Mouse (Mus musculus): Measurements from ENCODE around the gene Ube3b. TPM values are rescaled to one million over a fixed set of nuclear protein-coding genes. Genes with fewer than 3 reads are reported as not detected.

Gene Ube3b
- polyA plus RNA-seq, 1 experiment from 2014 or later: 36.4 TPM

DNA sequence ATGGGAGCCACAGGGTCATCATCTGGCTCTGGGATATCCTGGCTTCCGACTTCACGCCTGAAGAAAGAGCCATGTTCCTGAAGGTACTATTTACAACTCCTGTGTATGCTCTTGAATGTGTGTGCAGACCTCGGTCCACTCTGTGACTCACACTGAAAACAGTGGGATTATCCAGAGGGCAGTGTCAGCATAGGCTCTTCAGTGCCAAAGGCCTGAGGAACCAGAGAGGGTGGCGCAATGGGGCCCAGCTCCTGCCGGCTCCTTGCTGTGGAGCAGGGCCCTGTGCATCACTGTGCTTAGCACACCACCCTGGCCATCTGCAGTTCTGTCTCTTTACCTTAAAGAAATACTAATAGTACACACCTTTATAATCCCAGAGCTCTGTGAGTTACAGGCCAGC is 35.2 kb downstream of the Ube3b start:
- H3K27ac ChIP-seq (ENCODE audit: low read length): no peak overlapping the region
- H3K27me3 ChIP-seq (replicated peaks; ENCODE audit: control insufficient read depth, insufficient read depth, low read length): no peaks in the 10 kb centered on the region
- peaks cover 36% of the 10 kb centered on the region for H3K36me3 ChIP-seq (ENCODE audit: control insufficient read depth, insufficient read depth, low read length)
- H3K9ac ChIP-seq (ENCODE audit: low read depth, low read length): no peak overlapping the region
- ATAC-seq: no peak
- no peak overlapping the region for H3K4me2 ChIP-seq (ENCODE audit: low read depth, low read length)
- no peak overlapping the region for H3K4me3 ChIP-seq (ENCODE audit: low read length)
- H3K9me3 ChIP-seq (ENCODE audit: control insufficient read depth, low read length): no peaks in the 10 kb centered on the region
- peaks cover 6% of the 10 kb centered on the region; the same call in 1 of the 2 replicates for H3K4me1 ChIP-seq (ENCODE audit: control insufficient read depth, insufficient read depth, low read length)
- WGBS: 95% methylated on average over 5 of the region's 5 CpGs

DNA sequence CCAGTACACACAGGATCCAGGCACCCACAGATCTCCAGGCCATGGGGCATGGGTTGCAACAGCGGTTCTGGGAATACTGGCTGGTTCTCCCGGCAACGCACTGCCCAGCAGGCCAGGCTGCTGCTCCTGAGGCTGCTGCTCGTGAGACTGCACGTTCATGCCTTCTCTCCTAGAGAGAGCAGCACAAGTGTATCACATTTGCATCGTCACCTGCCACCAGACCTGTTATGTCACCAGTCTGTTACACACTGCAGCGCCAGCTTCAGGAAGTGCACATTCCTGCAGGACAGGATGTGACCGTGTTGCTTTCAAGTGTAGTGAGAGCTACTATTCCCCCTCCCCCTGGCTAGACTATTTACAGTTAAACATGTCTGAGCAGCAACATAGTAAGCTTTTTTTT is 36.4 kb downstream of the Ube3b start:
- ATAC-seq: no peak
- no peak overlapping the region for H3K27ac ChIP-seq (ENCODE audit: low read length)
- no peak overlapping the region for H3K4me3 ChIP-seq (ENCODE audit: low read length)
- H3K4me2 ChIP-seq (ENCODE audit: low read depth, low read length): no peak overlapping the region
- peaks cover 6% of the 10 kb centered on the region; the same call in 1 of the 2 replicates for H3K4me1 ChIP-seq (ENCODE audit: control insufficient read depth, insufficient read depth, low read length)
- no peak overlapping the region for H3K9ac ChIP-seq (ENCODE audit: low read depth, low read length)
- H3K27me3 ChIP-seq (replicated peaks; ENCODE audit: control insufficient read depth, insufficient read depth, low read length): no peaks in the 10 kb centered on the region
- WGBS: 83% methylated on average over 8 of the region's 8 CpGs
- no peaks in the 10 kb centered on the region for H3K9me3 ChIP-seq (ENCODE audit: control insufficient read depth, low read length)
- peaks cover 30% of the 10 kb centered on the region for H3K36me3 ChIP-seq (ENCODE audit: control insufficient read depth, insufficient read depth, low read length)

DNA sequence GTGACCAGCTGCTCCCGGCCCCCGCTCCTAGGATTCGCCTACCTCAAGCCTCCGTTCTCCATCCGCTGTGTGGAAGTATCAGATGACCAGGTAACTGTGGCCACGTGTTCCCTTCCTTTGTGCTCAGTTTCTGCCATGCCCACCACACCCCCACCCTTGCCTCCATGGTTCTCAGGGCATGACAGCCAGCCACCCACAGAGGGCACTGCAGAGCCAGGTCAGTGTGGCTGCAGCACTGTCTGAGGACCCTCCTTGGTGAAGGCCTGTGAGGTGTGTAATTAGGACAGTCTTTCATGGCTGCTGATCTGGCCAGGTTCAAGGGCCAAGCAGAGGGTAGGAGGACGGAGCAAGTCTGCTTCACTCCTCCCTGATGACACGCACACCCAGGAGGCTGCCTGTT is 38.1 kb downstream of the Ube3b start:
- Histone ChIP-seq H3K27ac (ENCODE audit: low read length) (no peak overlapping the region), H3K36me3 (ENCODE audit: control insufficient read depth, insufficient read depth, low read length) (peaks cover 21% of the 10 kb centered on the region), H3K4me2 (ENCODE audit: low read depth, low read length) (no peak overlapping the region), H3K9ac (ENCODE audit: low read depth, low read length) (no peak overlapping the region), H3K9me3 (ENCODE audit: control insufficient read depth, low read length) (no peaks in the 10 kb centered on the region), H3K4me1 (ENCODE audit: control insufficient read depth, insufficient read depth, low read length) (peaks cover 6% of the 10 kb centered on the region), H3K4me3 (ENCODE audit: low read length) (no peak overlapping the region), H3K27me3 (replicated peaks; ENCODE audit: control insufficient read depth, insufficient read depth, low read length) (no peaks in the 10 kb centered on the region)
- WGBS: 87% methylated on average over 8 of the region's 8 CpGs
- ATAC-seq: no peak

DNA sequence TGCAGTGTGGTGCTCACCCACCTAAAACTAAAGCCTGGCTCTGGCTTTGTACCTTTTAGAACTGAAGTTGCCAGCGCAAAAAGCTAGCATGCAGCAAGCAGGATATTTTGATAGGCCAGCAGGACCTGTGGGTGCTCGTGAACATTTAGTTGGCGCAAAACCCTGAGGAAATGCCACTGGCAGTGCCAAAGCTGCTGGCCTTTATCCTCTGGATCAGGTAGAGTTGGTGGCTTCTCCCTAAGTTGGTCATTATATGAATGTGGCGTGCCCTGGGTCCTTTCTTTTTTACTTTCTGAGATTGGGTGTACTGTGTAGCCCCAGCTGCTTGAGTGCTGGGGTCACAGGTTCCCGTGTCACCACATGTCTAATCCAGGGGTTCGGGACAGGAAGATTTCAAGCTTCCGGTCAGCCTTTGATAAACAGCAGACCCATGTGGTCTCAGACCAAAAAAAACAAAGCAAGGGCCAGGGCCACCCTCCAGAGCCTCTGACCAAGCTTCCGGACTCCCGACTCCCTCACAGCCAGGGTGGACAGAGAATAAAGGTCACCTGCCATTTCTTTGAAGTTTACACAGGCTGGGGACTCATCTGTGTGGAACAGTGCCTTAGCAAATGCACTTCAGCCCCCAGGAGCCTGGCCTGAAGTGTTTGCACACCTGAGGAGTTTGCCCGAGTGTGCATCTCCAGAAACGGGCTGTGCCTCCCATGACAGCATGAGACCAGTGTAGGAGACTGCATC is 41.3 kb downstream of the Ube3b start:
- H3K4me1 ChIP-seq (ENCODE audit: control insufficient read depth, insufficient read depth, low read length): peaks cover 6% of the 10 kb centered on the region
- WGBS: 56% methylated on average over 11 of the region's 11 CpGs
- H3K9me3 ChIP-seq (ENCODE audit: control insufficient read depth, low read length): no peaks in the 10 kb centered on the region
- peak; percentile 44 for ATAC-seq
- no peak overlapping the region for H3K27ac ChIP-seq (ENCODE audit: low read length)
- peaks cover 13% of the 10 kb centered on the region for H3K36me3 ChIP-seq (ENCODE audit: control insufficient read depth, insufficient read depth, low read length)
- H3K9ac ChIP-seq (ENCODE audit: low read depth, low read length): 0 out of 2 replicates have a peak overlapping the region, but pooled peaks have one; percentile 38
- H3K4me2 ChIP-seq (ENCODE audit: low read depth, low read length): no peak overlapping the region
- no peak overlapping the region for H3K4me3 ChIP-seq (ENCODE audit: low read length)
- no peaks in the 10 kb centered on the region for H3K27me3 ChIP-seq (replicated peaks; ENCODE audit: control insufficient read depth, insufficient read depth, low read length)

DNA sequence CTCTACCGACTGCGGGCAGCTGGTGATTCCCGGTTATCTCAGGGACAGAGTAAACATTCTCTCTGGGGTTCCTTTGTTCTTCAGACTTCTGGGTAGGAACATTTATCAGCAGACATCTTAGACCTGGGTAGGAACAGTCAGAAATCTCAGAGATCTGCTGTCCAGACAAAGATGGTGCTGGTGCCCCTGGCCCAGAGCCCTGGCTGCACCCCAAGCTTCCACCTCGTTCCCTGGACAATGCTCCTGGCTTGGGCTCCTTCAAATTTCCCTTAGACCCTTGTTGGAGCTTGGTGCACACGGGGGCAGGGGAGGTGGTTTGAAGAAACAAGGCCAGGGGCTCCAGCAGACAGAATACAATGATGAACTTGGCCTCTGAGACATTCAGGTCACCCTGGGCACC is 42.2 kb downstream of the Ube3b start:
- 17% methylated on average over 5 of the region's 5 CpGs for WGBS

DNA sequence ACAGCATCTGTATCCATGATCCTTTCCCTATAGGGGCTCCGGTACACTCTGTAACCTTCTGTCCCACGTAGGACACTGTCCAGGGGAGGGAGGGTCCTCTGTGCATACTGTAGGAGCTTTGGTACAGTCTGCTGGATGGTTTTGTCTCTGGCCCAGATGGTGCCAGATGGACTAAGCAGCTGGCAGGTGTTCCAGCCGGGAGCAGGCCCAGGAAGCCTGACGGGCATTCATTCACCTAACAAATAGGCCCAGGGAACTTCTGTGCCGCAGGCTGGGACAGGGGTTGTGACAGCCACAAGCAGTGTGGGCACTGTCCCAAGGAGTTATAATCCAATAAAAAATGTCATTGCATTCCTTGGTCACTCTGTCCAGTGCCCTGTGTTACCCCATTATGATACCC is 43.6 kb downstream of the Ube3b start:
- no peaks in the 10 kb centered on the region for H3K27me3 ChIP-seq (replicated peaks; ENCODE audit: control insufficient read depth, insufficient read depth, low read length)
- 68% methylated on average over 5 of the region's 5 CpGs for WGBS

More for the DNA sequence above, 42.2 kb downstream of the Ube3b start:
- Histone ChIP-seq H3K4me1 (ENCODE audit: control insufficient read depth, insufficient read depth, low read length) (peaks cover 6% of the 10 kb centered on the region), H3K27me3 (replicated peaks; ENCODE audit: control insufficient read depth, insufficient read depth, low read length) (no peaks in the 10 kb centered on the region), H3K4me2 (ENCODE audit: low read depth, low read length) (no peak overlapping the region), H3K9ac (ENCODE audit: low read depth, low read length) (0 out of 2 replicates have a peak overlapping the region, but pooled peaks have one; percentile 38), H3K9me3 (ENCODE audit: control insufficient read depth, low read length) (no peaks in the 10 kb centered on the region), H3K27ac (ENCODE audit: low read length) (no peak overlapping the region), H3K36me3 (ENCODE audit: control insufficient read depth, insufficient read depth, low read length) (peaks cover 12% of the 10 kb centered on the region), H3K4me3 (ENCODE audit: low read length) (no peak overlapping the region)
- ATAC-seq: no peak

DNA sequence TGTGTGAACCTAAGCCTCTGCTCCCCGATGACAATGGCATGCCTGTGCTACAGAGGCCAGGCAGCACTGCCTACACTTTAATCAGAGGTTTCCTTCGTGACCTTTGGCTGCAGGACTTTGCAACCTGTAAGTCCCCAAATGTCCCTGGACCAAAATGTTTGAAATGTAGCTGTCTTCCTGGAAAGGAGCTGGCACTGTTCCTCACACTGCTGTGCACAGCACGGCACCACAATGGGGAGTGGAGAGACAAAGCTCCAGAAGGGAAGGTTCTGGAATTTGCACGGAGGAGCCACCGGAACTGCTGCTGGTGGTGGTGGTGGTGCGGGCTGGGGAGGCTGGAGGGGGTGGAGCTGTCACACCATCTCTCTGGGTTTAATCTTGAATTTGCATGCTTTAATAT is 46.3 kb downstream of the Ube3b start:
- Histone ChIP-seq H3K4me2 (ENCODE audit: low read depth, low read length) (no peak overlapping the region), H3K9me3 (ENCODE audit: control insufficient read depth, low read length) (no peaks in the 10 kb centered on the region), H3K4me1 (ENCODE audit: control insufficient read depth, insufficient read depth, low read length) (peaks cover 6% of the 10 kb centered on the region), H3K36me3 (ENCODE audit: control insufficient read depth, insufficient read depth, low read length) (no peaks in the 10 kb centered on the region), H3K27ac (ENCODE audit: low read length) (no peak overlapping the region), H3K9ac (ENCODE audit: low read depth, low read length) (no peak overlapping the region), H3K4me3 (ENCODE audit: low read length) (no peak overlapping the region), H3K27me3 (replicated peaks; ENCODE audit: control insufficient read depth, insufficient read depth, low read length) (no peaks in the 10 kb centered on the region)
- WGBS: 80% methylated on average over 6 of the region's 6 CpGs
- no peak for ATAC-seq

More for the DNA sequence above, 43.6 kb downstream of the Ube3b start:
- H3K4me2 ChIP-seq (ENCODE audit: low read depth, low read length): no peak overlapping the region
- no peak overlapping the region for H3K9ac ChIP-seq (ENCODE audit: low read depth, low read length)
- no peak for ATAC-seq
- H3K4me1 ChIP-seq (ENCODE audit: control insufficient read depth, insufficient read depth, low read length): peaks cover 6% of the 10 kb centered on the region
- no peaks in the 10 kb centered on the region for H3K9me3 ChIP-seq (ENCODE audit: control insufficient read depth, low read length)
- H3K27ac ChIP-seq (ENCODE audit: low read length): no peak overlapping the region
- no peak overlapping the region for H3K4me3 ChIP-seq (ENCODE audit: low read length)
- H3K36me3 ChIP-seq (ENCODE audit: control insufficient read depth, insufficient read depth, low read length): peaks cover 9% of the 10 kb centered on the region

DNA sequence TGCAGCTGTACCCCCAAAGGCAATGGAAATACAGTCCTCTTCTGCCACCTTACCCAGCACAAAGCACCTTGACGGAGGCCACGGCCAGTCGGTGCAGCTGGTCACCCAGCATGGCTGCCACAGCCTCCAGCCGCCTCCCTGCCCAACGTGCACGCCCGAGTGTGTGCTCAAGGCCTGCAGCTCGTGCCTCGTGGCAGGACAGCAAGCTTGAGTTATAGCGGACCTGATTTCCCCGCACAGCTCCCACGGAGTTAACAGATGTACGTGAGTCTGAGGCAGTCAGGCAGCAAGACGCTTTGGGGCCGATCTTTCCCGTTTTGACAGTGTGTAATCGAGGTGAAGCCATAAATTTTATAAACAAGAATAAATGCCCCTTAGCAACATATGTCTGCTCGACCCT is 48.2 kb downstream of the Ube3b start:
- H3K4me3 ChIP-seq (ENCODE audit: low read length): no peak overlapping the region
- no peaks in the 10 kb centered on the region for H3K36me3 ChIP-seq (ENCODE audit: control insufficient read depth, insufficient read depth, low read length)
- no peaks in the 10 kb centered on the region for H3K4me1 ChIP-seq (ENCODE audit: control insufficient read depth, insufficient read depth, low read length)
- no peak for ATAC-seq
- no peaks in the 10 kb centered on the region for H3K27me3 ChIP-seq (replicated peaks; ENCODE audit: control insufficient read depth, insufficient read depth, low read length)
- 43% methylated on average over 18 of the region's 18 CpGs for WGBS
- H3K9ac ChIP-seq (ENCODE audit: low read depth, low read length): no peak overlapping the region
- no peaks in the 10 kb centered on the region for H3K9me3 ChIP-seq (ENCODE audit: control insufficient read depth, low read length)
- no peak overlapping the region for H3K4me2 ChIP-seq (ENCODE audit: low read depth, low read length)
- no peak overlapping the region for H3K27ac ChIP-seq (ENCODE audit: low read length)

DNA sequence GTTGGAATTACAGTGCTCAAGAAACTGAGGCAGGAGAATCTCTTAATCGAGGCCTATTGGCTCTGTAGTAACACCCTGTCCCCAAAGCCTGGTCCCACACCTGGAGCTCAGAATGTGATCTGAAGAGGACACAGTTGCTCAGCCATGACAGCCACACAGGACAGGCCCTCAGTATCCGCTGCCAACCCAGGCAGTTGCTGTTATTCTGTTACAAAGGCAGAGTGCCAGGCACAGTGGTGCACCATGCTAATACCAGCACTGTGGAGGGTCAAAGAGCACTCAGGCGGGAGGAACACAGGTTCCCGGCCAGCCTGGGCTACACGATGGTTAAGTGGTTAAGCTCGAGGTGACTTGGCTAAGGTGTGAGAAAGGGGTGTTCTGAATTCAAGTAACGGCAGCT is 49.4 kb downstream of the Ube3b start:
- H3K4me2 ChIP-seq (ENCODE audit: low read depth, low read length): no peak overlapping the region
- whole genome bisulfite sequencing: 85% methylated on average over 7 of the region's 7 CpGs
- ATAC-seq: no peak
- H3K36me3 ChIP-seq (ENCODE audit: control insufficient read depth, insufficient read depth, low read length): no peaks in the 10 kb centered on the region
- no peak overlapping the region for H3K4me3 ChIP-seq (ENCODE audit: low read length)
- H3K9ac ChIP-seq (ENCODE audit: low read depth, low read length): no peak overlapping the region
- no peaks in the 10 kb centered on the region for H3K27me3 ChIP-seq (replicated peaks; ENCODE audit: control insufficient read depth, insufficient read depth, low read length)
- no peak overlapping the region for H3K27ac ChIP-seq (ENCODE audit: low read length)
- H3K4me1 ChIP-seq (ENCODE audit: control insufficient read depth, insufficient read depth, low read length): no peaks in the 10 kb centered on the region
- no peaks in the 10 kb centered on the region for H3K9me3 ChIP-seq (ENCODE audit: control insufficient read depth, low read length)

DNA sequence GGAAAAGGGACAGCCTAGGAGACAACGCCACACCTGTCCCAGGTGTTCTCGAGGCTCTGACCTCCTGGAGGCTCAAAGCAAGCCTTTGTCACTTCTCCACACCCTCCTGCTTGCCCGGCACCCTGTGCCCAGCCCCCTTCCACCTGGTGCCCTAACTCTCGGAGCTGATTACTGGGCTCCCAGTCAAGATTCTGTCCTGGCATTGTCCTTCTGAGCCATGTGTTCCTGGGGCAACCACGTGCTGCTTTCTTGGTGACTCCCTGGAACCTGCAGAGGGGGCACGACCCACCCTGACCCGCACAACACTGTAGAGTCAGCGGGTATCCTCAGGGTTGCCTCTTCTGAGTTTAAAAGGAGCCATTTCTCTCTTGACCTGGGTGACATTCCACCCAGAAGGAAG is 54.0 kb downstream of the Ube3b start:
- 94% methylated on average over 8 of the region's 8 CpGs for WGBS
- Histone ChIP-seq H3K36me3 (ENCODE audit: control insufficient read depth, insufficient read depth, low read length) (peaks cover 6% of the 10 kb centered on the region; the same call in 1 of the 2 replicates), H3K27ac (ENCODE audit: low read length) (no peak overlapping the region), H3K9ac (ENCODE audit: low read depth, low read length) (no peak overlapping the region), H3K4me3 (ENCODE audit: low read length) (no peak overlapping the region), H3K4me1 (ENCODE audit: control insufficient read depth, insufficient read depth, low read length) (no peaks in the 10 kb centered on the region), H3K4me2 (ENCODE audit: low read depth, low read length) (no peak overlapping the region), H3K27me3 (replicated peaks; ENCODE audit: control insufficient read depth, insufficient read depth, low read length) (no peaks in the 10 kb centered on the region), H3K9me3 (ENCODE audit: control insufficient read depth, low read length) (no peaks in the 10 kb centered on the region)
- ATAC-seq: no peak

Measured in intestine, embryonic 16.5 days (tissue).